Mouse (Mus musculus): Measurements from ENCODE around the gene Foxp1. TPM values are rescaled to one million over a fixed set of nuclear protein-coding genes. Genes with fewer than 3 reads are reported as not detected.

Foxp1 gene
- polyA plus RNA-seq, 1 experiment from 2014 or later = 91.9 TPM

DNA sequence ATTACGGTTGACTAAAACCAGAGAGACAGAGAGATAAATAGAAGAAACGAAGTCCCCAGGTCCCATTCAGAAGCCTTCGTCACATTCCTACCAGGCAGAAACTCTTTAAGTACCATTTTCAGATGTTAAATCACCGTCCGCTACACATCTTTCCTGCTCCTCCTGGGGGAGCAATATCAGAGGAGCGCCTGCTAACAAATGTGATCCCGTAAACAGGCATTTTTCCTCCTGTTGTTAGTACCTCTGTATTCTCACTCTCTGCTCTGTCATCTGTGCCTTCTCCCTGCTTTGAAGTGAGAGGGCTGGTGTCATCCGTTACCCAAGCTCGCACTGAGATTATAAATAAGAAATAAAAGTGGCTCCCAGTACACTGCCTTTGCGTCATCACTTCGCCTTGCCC, 384.5 kb downstream of the Foxp1 start:
- Histone ChIP-seq H3K4me1 (replicated peaks; ENCODE audit: control insufficient read depth, insufficient read depth, low read length) (0 out of 2 replicates have a peak, but pooled peaks cover 5% of the 10 kb centered on the region), H3K27me3 (ENCODE audit: control insufficient read depth, insufficient read depth, low read length) (no peaks in the 10 kb centered on the region), H3K4me2 (replicated peaks; ENCODE audit: low read depth, low read length) (no peak overlapping the region), H3K36me3 (ENCODE audit: control insufficient read depth, insufficient read depth, low read length) (no peaks in the 10 kb centered on the region), H3K9ac (ENCODE audit: low read depth, low read length) (no peak overlapping the region), H3K27ac (ENCODE audit: low read depth, low read length) (no peak overlapping the region), H3K9me3 (ENCODE audit: control insufficient read depth, low read length) (no peaks in the 10 kb centered on the region), H3K4me3 (ENCODE audit: low read depth, low read length) (no peak overlapping the region)
- DNase-seq (ENCODE audit: low spot score) = no peak
- WGBS = 64% methylated on average over 11 of the region's 11 CpGs
- ATAC-seq (ENCODE audit: low FRiP score) = no peak

DNA sequence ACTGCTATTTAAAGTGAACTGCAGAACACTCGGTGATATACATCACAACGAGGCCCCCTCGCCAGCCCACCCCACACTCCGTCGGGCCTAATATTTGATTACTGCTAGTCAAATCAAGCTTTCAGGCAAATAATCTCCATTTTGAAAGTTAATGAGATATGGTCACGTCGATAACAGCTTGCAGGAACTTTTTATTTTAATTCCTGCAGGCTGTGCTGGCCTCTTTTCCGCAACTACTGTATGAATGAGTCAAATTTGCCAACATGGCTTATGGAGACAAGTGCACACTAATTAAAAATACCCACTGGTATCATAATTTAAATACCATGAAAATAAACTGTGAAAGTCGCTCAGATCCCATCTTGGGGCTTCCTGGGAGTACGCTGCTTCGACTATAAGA, 385.4 kb downstream of the Foxp1 start:
- Histone ChIP-seq H3K9ac (ENCODE audit: low read depth, low read length) (no peak overlapping the region), H3K4me2 (replicated peaks; ENCODE audit: low read depth, low read length) (no peak overlapping the region), H3K27ac (ENCODE audit: low read depth, low read length) (no peak overlapping the region), H3K36me3 (ENCODE audit: control insufficient read depth, insufficient read depth, low read length) (no peaks in the 10 kb centered on the region), H3K9me3 (ENCODE audit: control insufficient read depth, low read length) (no peaks in the 10 kb centered on the region), H3K27me3 (ENCODE audit: control insufficient read depth, insufficient read depth, low read length) (no peaks in the 10 kb centered on the region), H3K4me1 (replicated peaks; ENCODE audit: control insufficient read depth, insufficient read depth, low read length) (0 out of 2 replicates have a peak, but pooled peaks cover 5% of the 10 kb centered on the region), H3K4me3 (ENCODE audit: low read depth, low read length) (no peak overlapping the region)
- ATAC-seq (ENCODE audit: low FRiP score) (no peak), DNase-seq (ENCODE audit: low spot score) (no peak)
- WGBS = 86% methylated on average over 11 of the region's 11 CpGs

DNA sequence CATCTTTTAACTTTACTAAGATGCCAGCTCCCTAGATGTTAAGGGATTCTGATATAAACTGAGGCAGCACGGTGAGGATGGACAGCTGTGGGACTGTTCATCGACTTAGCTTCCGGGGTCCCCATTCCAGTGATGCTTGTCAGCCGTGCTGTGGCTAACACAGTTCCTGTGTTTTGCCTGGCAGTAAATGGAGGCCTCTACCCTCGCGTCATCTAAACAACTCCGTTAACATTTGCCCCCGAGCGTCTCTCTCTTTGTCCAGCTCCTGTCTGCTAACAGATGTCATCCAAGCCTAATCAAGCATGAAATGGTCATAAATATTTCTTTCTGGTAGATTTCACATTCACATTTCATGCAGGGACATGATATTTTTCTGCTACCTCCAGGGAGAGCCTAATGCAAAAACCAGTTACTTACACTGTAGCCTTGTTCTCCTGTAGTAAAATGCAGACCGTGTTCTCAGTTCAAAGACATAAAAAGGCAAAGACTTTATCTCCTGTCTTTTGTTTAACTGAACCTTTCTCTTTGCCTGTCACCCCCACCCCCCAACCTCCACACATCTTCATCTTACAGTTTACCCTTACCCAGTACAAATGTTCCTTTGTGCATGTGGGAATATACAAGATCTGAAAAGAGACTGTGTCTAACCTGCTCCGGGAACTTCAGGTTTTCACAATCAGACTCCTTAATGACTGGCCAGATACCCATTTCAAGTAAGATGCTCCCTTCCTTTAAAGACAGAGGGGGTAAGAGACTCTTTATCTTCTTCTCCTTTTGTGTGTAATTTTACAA, 386.4 kb downstream of the Foxp1 start:
- 13% methylated on average over 11 of the region's 11 CpGs for WGBS
- no peak overlapping the region for H3K4me3 ChIP-seq (ENCODE audit: low read depth, low read length)
- peak overlapping the region; percentile 65; the same call in 1 of the 2 replicates for H3K27ac ChIP-seq (ENCODE audit: low read depth, low read length)
- H3K36me3 ChIP-seq (ENCODE audit: control insufficient read depth, insufficient read depth, low read length) = no peaks in the 10 kb centered on the region
- peaks cover 5% of the 10 kb centered on the region; the same call in 1 of the 2 replicates for H3K4me1 ChIP-seq (replicated peaks; ENCODE audit: control insufficient read depth, insufficient read depth, low read length)
- H3K4me2 ChIP-seq (replicated peaks; ENCODE audit: low read depth, low read length) = no peak overlapping the region
- H3K9me3 ChIP-seq (ENCODE audit: control insufficient read depth, low read length) = no peaks in the 10 kb centered on the region
- DNase-seq (ENCODE audit: low spot score) (peak; percentile 61), ATAC-seq (ENCODE audit: low FRiP score) (peak; percentile 85)
- H3K27me3 ChIP-seq (ENCODE audit: control insufficient read depth, insufficient read depth, low read length) = no peaks in the 10 kb centered on the region
- H3K9ac ChIP-seq (ENCODE audit: low read depth, low read length) = no peak overlapping the region

GRCm38 (mm10) chr6:99131815-99132214, 390.7 kb downstream of the Foxp1 start:
- DNase-seq (ENCODE audit: low spot score) (no peak), ATAC-seq (ENCODE audit: low FRiP score) (no peak)
- Histone ChIP-seq H3K36me3 (ENCODE audit: control insufficient read depth, insufficient read depth, low read length) (no peaks in the 10 kb centered on the region), H3K4me1 (replicated peaks; ENCODE audit: control insufficient read depth, insufficient read depth, low read length) (peaks cover 2% of the 10 kb centered on the region; the same call in 1 of the 2 replicates), H3K4me2 (replicated peaks; ENCODE audit: low read depth, low read length) (no peak overlapping the region), H3K9ac (ENCODE audit: low read depth, low read length) (no peak overlapping the region), H3K4me3 (ENCODE audit: low read depth, low read length) (no peak overlapping the region), H3K27ac (ENCODE audit: low read depth, low read length) (no peak overlapping the region), H3K9me3 (ENCODE audit: control insufficient read depth, low read length) (no peaks in the 10 kb centered on the region), H3K27me3 (ENCODE audit: control insufficient read depth, insufficient read depth, low read length) (no peaks in the 10 kb centered on the region)
- 65% methylated on average over 4 of the region's 4 CpGs for WGBS

- Histone ChIP-seq H3K27ac (ENCODE audit: low read depth, low read length) (no peak overlapping the region), H3K36me3 (ENCODE audit: control insufficient read depth, insufficient read depth, low read length) (no peaks in the 10 kb centered on the region), H3K9me3 (ENCODE audit: control insufficient read depth, low read length) (no peaks in the 10 kb centered on the region), H3K4me3 (ENCODE audit: low read depth, low read length) (no peak overlapping the region), H3K27me3 (ENCODE audit: control insufficient read depth, insufficient read depth, low read length) (no peaks in the 10 kb centered on the region), H3K4me1 (replicated peaks; ENCODE audit: control insufficient read depth, insufficient read depth, low read length) (peaks cover 2% of the 10 kb centered on the region; the same call in 1 of the 2 replicates), H3K4me2 (replicated peaks; ENCODE audit: low read depth, low read length) (no peak overlapping the region), H3K9ac (ENCODE audit: low read depth, low read length) (no peak overlapping the region)
- ATAC-seq (ENCODE audit: low FRiP score) (no peak), DNase-seq (ENCODE audit: low spot score) (peak; percentile 34)
- WGBS = 65% methylated on average over 10 of the region's 10 CpGs
Measured at GRCm38 (mm10) chr6:99130758-99131410, 391.6 kb downstream of the Foxp1 start.

GRCm38 (mm10) chr6:99126717-99127116, 395.8 kb downstream of the Foxp1 start:
- Histone ChIP-seq H3K27ac (ENCODE audit: low read depth, low read length) (no peak overlapping the region), H3K4me1 (replicated peaks; ENCODE audit: control insufficient read depth, insufficient read depth, low read length) (no peaks in the 10 kb centered on the region; the same call in 1 of the 2 replicates), H3K36me3 (ENCODE audit: control insufficient read depth, insufficient read depth, low read length) (no peaks in the 10 kb centered on the region), H3K9ac (ENCODE audit: low read depth, low read length) (no peak overlapping the region), H3K4me3 (ENCODE audit: low read depth, low read length) (no peak overlapping the region), H3K27me3 (ENCODE audit: control insufficient read depth, insufficient read depth, low read length) (no peaks in the 10 kb centered on the region), H3K9me3 (ENCODE audit: control insufficient read depth, low read length) (no peaks in the 10 kb centered on the region), H3K4me2 (replicated peaks; ENCODE audit: low read depth, low read length) (no peak overlapping the region)
- ATAC-seq (ENCODE audit: low FRiP score) = no peak
- DNase-seq (ENCODE audit: low spot score) = no peak
- 85% methylated on average over 9 of the region's 9 CpGs for WGBS

- Histone ChIP-seq H3K4me3 (ENCODE audit: low read depth, low read length) (no peak overlapping the region), H3K4me2 (replicated peaks; ENCODE audit: low read depth, low read length) (no peak overlapping the region), H3K9me3 (ENCODE audit: control insufficient read depth, low read length) (no peaks in the 10 kb centered on the region), H3K36me3 (ENCODE audit: control insufficient read depth, insufficient read depth, low read length) (no peaks in the 10 kb centered on the region), H3K9ac (ENCODE audit: low read depth, low read length) (no peak overlapping the region), H3K27me3 (ENCODE audit: control insufficient read depth, insufficient read depth, low read length) (no peaks in the 10 kb centered on the region), H3K4me1 (replicated peaks; ENCODE audit: control insufficient read depth, insufficient read depth, low read length) (no peaks in the 10 kb centered on the region), H3K27ac (ENCODE audit: low read depth, low read length) (no peak overlapping the region)
- 89% methylated on average over 8 of the region's 8 CpGs for WGBS
- no peak for ATAC-seq (ENCODE audit: low FRiP score)
- no peak for DNase-seq (ENCODE audit: low spot score)
Measured at GRCm38 (mm10) chr6:99120776-99121766, 401.4 kb downstream of the Foxp1 start.

DNA sequence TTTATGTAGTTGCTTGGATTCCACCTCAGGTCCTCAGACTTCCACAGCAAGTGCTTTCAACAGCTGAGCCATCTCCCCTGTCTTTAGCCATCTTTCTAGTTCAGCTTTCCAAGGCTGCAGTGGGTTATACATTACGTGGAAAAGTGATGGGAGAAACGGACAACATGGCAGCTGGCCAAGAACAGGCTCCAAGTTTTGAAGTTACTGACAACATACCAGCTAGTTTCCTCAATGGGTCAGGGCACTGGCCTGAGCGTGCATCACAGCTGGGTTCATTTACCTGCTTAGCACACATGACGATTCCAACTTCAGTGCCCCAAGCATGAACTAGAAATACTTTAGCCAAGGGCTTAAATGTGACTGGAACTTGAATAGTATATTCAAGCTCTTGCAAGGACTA, 404.0 kb downstream of the Foxp1 start:
- Histone ChIP-seq H3K4me1 (replicated peaks; ENCODE audit: control insufficient read depth, insufficient read depth, low read length) (no peaks in the 10 kb centered on the region), H3K4me3 (ENCODE audit: low read depth, low read length) (no peak overlapping the region), H3K36me3 (ENCODE audit: control insufficient read depth, insufficient read depth, low read length) (no peaks in the 10 kb centered on the region), H3K27me3 (ENCODE audit: control insufficient read depth, insufficient read depth, low read length) (no peaks in the 10 kb centered on the region), H3K27ac (ENCODE audit: low read depth, low read length) (no peak overlapping the region), H3K9ac (ENCODE audit: low read depth, low read length) (no peak overlapping the region), H3K9me3 (ENCODE audit: control insufficient read depth, low read length) (no peaks in the 10 kb centered on the region), H3K4me2 (replicated peaks; ENCODE audit: low read depth, low read length) (no peak overlapping the region)
- no peak for ATAC-seq (ENCODE audit: low FRiP score)
- no peak for DNase-seq (ENCODE audit: low spot score)
- WGBS = 85% methylated on average over 4 of the region's 4 CpGs

Measured in hindbrain, embryonic 11.5 days (tissue).